Mouse (Mus musculus) spleen, adult 2 months (tissue): ENCODE data around the gene Vmn2r35. TPM values are rescaled to one million over a fixed set of nuclear protein-coding genes. Genes with fewer than 3 reads are reported as not detected.
"Not testable (repeated sequence)": the region's sequence is repeated elsewhere in the genome, so short reads cannot be mapped to it uniquely, and the experiment has no call there.

ENCODE experiments used
- DNase-seq, 2 experiments: peaks; one replicate each; pipeline versions ENCODE4 v3.0.0 to v3.0.0-alpha.2; 2012 to 2021; ENCODE audit warnings: low spot score in 2 of 2, low read depth in 1 of 2
- H3K27ac ChIP-seq: fragments of 200-500 bp; 2 replicates; pipeline ENCODE4 v1.5.1; 2012; ENCODE audit warnings: low read length, inconsistent platforms; ENCODE audit not compliant: insufficient read depth
- H3K27me3 ChIP-seq: fragments of 200-500 bp; 2 replicates; pipeline ENCODE4 v1.6.1; 2012; ENCODE audit warnings: mild to moderate bottlenecking, moderate library complexity, low read length, inconsistent platforms; ENCODE audit not compliant: control insufficient read depth, insufficient read depth
- H3K36me3 ChIP-seq: fragments of 200-500 bp; 2 replicates; pipeline ENCODE4 v1.6.1; 2012; ENCODE audit warnings: mild to moderate bottlenecking, low read length, inconsistent platforms; ENCODE audit not compliant: control insufficient read depth, insufficient read depth
- H3K4me1 ChIP-seq: fragments of 200-500 bp; 2 replicates; pipeline ENCODE4 v1.6.1; 2011; ENCODE audit warnings: inconsistent platforms; ENCODE audit not compliant: control insufficient read depth, insufficient read depth, insufficient read length
- H3K4me3 ChIP-seq: fragments of 200-500 bp; 2 replicates; pipeline ENCODE4 v1.5.1; 2011; ENCODE audit warnings: mild to moderate bottlenecking, inconsistent platforms; ENCODE audit not compliant: insufficient read depth, insufficient read length; ENCODE audit errors: extremely low read depth
- WGBS: fragments of 180-500 bp; shearing (Covaris S2); methylation state at CpG from one replicate; pipeline ENCODE4 v1.1.7; 2018; 5-methylcytosine and 5-hydroxymethylcytosine counted together
- polyA plus RNA-seq: library from polyadenylated mRNA; depleted of rRNA; stranded (reverse); fragments of >200 nt; gene quantifications from 2 replicates; pipeline ENCODE4 v1.2.3, GENCODE M21; 2012; rRNA removed

Vmn2r35 gene
- not detected in 2 replicates for polyA plus RNA-seq

DNA sequence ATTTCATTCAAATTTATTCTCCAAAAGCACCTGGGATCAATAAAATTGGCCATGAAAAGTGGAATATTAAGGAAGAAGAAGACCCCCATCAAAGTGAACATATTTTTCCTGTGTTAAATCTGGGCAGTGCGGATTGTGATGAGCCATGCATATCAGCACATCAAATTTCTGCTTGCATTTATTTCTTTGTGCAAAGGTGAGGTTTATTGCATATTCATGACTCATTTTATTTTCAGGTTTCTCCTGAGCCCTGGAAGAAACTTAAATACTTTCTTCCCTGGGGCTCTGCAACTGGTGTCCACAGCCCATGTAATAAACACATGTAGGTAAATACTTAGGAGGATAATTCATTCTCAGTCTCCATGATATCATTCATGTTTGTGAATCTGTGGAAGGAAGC lies at the start of gene Vmn2r35:
Gene Vmn2r35 (minus strand): TSS at position 101 of the 400 bp plus-strand sequence.
- not testable (repeated sequence) for H3K36me3 ChIP-seq, H3K27me3 ChIP-seq, H3K4me3 ChIP-seq, H3K4me1 ChIP-seq, H3K27ac ChIP-seq, DNase-seq
- no CpG with 5 or more reads among the region's 1 CpGs for WGBS

GRCm38 (mm10) chr7:7794196-7794595 lies 25.5 kb downstream of the Vmn2r35 start:
- WGBS, result 94% methylated on average over 7 of the region's 25 CpGs
- not testable (repeated sequence) for H3K27me3 ChIP-seq, H3K36me3 ChIP-seq, H3K4me1 ChIP-seq, H3K4me3 ChIP-seq, H3K27ac ChIP-seq, DNase-seq

Other genes with a start within 250 kb of the Vmn2r35 start
- not detected in 2 replicates for gene Vmn2r34, start 130.4 kb downstream of the Vmn2r35 start, polyA plus RNA-seq
- gene Vmn2r36, start 82.6 kb upstream of the Vmn2r35 start, polyA plus RNA-seq, result not detected in 2 replicates